Mouse (Mus musculus) midbrain, postnatal 0 days (tissue): ENCODE measurements around the gene Mrm2. TPM values are rescaled to one million over a fixed set of nuclear protein-coding genes. Genes with fewer than 3 reads are reported as not detected.

Experiments used
- ATAC-seq: fragments of 200-750 bp; cut with Nextera tagmentation; 2 replicates; pipeline ENCODE4 v1.8.0; 2017; ENCODE audit warnings: moderate number of reproducible peaks, mild to moderate bottlenecking, moderate TSS enrichment, moderate library complexity; ENCODE audit not compliant: low FRiP score
- DNase-seq: peaks from one replicate; pipeline ENCODE4 v3.0.0-alpha.2; 2015; ENCODE audit warnings: low spot score
- H3K27ac ChIP-seq: fragments of 300-500 bp; sonication (generic); 2 replicates; pipeline ENCODE4 v1.5.1; 2014; ENCODE audit warnings: low read depth, mild to moderate bottlenecking, low read length, mixed read lengths
- H3K27me3 ChIP-seq: fragments of 300-500 bp; sonication (generic); 2 replicates; pipeline ENCODE4 v1.6.1; 2014; ENCODE audit warnings: low read length, control low read depth, mixed read lengths; ENCODE audit not compliant: insufficient read depth
- H3K36me3 ChIP-seq: fragments of 300-500 bp; sonication (generic); 2 replicates; pipeline ENCODE4 v1.6.1; 2014; ENCODE audit warnings: low read length, control low read depth, mixed read lengths; ENCODE audit not compliant: insufficient read depth
- H3K4me1 ChIP-seq: fragments of 300-500 bp; sonication (generic); 2 replicates; pipeline ENCODE4 v1.6.1; 2014; ENCODE audit warnings: mild to moderate bottlenecking, control low read depth, antibody characterized with exemption, low read length, mixed read lengths; ENCODE audit not compliant: insufficient read depth
- H3K4me2 ChIP-seq: fragments of 300-500 bp; sonication (generic); 2 replicates; pipeline ENCODE4 v1.6.1; 2014; ENCODE audit warnings: low read depth, mild to moderate bottlenecking, low read length, mixed read lengths; ENCODE audit not compliant: poor library complexity, severe bottlenecking
- H3K4me3 ChIP-seq: fragments of 300-500 bp; sonication (generic); 2 replicates; pipeline ENCODE4 v1.5.1; 2014; ENCODE audit warnings: low read depth, mild to moderate bottlenecking, low read length, moderate library complexity
- H3K9ac ChIP-seq: fragments of 300-500 bp; sonication (generic); replicated peaks from 2 replicates; pipeline ENCODE4 v1.6.1; 2014; ENCODE audit warnings: mild to moderate bottlenecking, low read length, moderate library complexity, mixed read lengths; ENCODE audit not compliant: poor library complexity, severe bottlenecking
- H3K9me3 ChIP-seq: fragments of 300-500 bp; sonication (generic); 2 replicates; pipeline ENCODE4 v1.6.1; 2016; ENCODE audit warnings: low read length, control low read depth
- CTCF ChIP-seq: IDR thresholded peaks from 2 replicates; pipeline ENCODE4 v1.5.1; 2016; ENCODE audit warnings: antibody characterized with exemption, mild to moderate bottlenecking
- WGBS: fragments of 180-500 bp; shearing (Covaris S2); extraction: QIAGEN DNeasy Blood & Tissue Kit; methylation state at CpG from one replicate; pipeline ENCODE4 v1.1.7; 2014; 5-methylcytosine and 5-hydroxymethylcytosine counted together
- polyA plus RNA-seq: library from polyadenylated mRNA; unstranded; fragments of >200 nt; fragmentation: Nextera tagmentation; extraction: Ambion mirVana; gene quantifications from 2 replicates; pipeline ENCODE4 v1.2.1, GENCODE M21; 2015
- total RNA-seq: library from RNA; depleted of rRNA; stranded (reverse); fragments of >200 nt; gene quantifications from 2 replicates; pipeline ENCODE4 v1.2.3, GENCODE M21; 2014; rRNA removed

Gene Mrm2
- 9.9 and 15.1 TPM in 2 replicates for total RNA-seq
- 14.7 and 16.2 TPM in 2 replicates for polyA plus RNA-seq

DNA sequence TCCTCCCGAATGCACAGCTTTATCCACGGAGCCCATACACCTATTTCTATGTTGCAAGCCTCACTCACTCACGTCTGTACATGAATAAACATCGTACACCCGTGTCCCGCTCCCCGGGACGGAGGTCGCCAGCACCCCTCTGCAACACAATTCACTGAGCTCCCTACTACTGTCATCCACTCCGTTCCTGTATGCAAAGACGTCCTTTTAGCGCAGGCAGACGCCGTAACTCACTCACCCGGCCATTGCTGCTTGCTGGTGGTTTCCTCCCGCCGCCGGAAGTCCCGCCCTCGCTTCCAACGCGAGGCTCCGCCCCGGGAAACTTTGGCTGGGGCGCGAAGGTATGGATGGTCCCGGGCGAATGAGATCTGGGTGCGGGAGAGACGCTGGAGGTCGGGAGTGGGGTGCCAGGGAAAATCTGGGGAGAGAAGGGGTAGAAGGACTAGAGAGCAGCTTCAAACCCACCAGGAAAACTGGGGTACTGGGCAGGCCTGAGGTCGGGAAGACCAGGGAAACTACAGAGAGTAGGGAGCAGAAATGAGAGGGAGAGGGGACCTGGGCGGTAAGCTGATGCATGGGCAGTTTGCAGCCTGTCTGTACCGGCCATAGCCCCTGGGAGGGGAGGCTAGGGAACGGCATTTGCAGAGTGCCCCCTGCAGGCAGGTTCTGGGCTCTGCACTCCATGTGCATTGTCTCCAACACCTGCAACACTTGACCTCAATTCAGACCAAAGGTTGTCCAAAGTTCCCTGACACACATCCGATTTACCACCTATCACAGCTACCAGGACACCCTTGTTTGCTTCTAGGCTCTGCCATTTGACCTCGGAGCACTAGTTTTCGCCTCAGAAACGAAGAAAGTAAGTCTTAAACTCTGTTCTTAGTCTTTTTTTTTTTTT lies at the start of gene Mrm2:
Gene Mrm2 (minus strand): TSS at position 284 of the 898 bp plus-strand sequence.
- peak; percentile 74 for ATAC-seq
- Histone ChIP-seq H3K27ac (peak within 1 kb of the TSS; percentile 73), H3K9me3 (no peaks in the 10 kb centered on the region), H3K4me1 (peaks cover 7% of the 10 kb centered on the region), H3K9ac (peak within 1 kb of the TSS; percentile 68), H3K36me3 (peaks cover 10% of the 10 kb centered on the region), H3K4me2 (peak within 1 kb of the TSS; percentile 88), H3K4me3 (peak within 1 kb of the TSS; percentile 52), H3K27me3 (no peaks in the 10 kb centered on the region)
- peak; percentile 79 for TF ChIP-seq CTCF
- WGBS = 1% methylated on average over 39 of the region's 39 CpGs
- DNase-seq = peak; percentile 72

DNA sequence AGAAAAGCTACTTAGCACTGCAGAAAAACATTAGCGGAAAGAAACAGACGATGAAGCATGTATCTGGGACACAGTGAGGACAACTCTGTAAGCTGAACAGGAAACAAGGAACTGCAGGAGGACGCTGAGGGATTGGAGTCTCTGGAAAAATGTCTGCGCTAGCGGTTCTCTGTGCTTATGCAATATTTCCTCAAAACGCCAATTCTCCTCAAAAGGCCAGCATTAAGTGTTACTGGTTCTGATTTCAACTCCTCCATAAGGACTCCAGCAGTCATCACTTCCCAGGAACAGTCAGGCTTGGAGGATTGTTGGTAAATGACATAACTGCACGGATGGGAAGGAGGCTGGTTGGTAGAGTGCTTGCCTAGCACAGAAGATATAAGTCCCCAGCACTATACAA lies 49.5 kb upstream of the Mrm2 start:
- no peaks in the 10 kb centered on the region for H3K27me3 ChIP-seq
- no peak overlapping the region for H3K27ac ChIP-seq
- H3K4me1 ChIP-seq = no peaks in the 10 kb centered on the region
- no peak for ATAC-seq
- no peak for TF ChIP-seq CTCF
- DNase-seq = no peak
- no peaks in the 10 kb centered on the region for H3K36me3 ChIP-seq
- H3K9me3 ChIP-seq = no peaks in the 10 kb centered on the region
- H3K9ac ChIP-seq = no peak overlapping the region
- H3K4me3 ChIP-seq = no peak overlapping the region
- 90% methylated on average over 7 of the region's 7 CpGs for WGBS
- no peak overlapping the region for H3K4me2 ChIP-seq

DNA sequence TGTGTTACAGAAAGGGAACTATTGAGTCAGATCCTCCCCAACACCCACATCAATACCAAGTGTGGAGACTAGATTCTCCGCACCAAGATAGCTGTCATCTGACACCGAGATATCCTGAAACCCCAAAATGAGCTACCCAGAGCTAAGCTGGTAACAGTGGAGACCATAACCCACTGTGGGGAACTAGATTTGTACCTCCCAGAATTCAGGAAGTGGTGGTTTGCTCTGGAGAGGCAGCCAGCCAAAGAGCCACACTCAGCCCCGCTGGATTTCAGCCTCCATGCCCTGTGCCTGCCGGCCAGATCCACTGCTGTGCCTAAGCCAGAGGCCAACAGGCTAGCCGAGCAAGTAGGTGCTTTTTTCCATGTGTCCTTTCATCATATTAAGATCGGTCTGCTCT lies 47.6 kb upstream of the Mrm2 start:
- 74% methylated on average over 6 of the region's 6 CpGs for WGBS
- no peak overlapping the region for H3K4me3 ChIP-seq
- H3K4me2 ChIP-seq = no peak overlapping the region
- no peaks in the 10 kb centered on the region for H3K36me3 ChIP-seq
- no peak for ATAC-seq
- no peaks in the 10 kb centered on the region for H3K27me3 ChIP-seq
- H3K9me3 ChIP-seq = no peaks in the 10 kb centered on the region
- H3K27ac ChIP-seq = no peak overlapping the region
- no peaks in the 10 kb centered on the region for H3K4me1 ChIP-seq
- H3K9ac ChIP-seq = no peak overlapping the region
- no peak for DNase-seq
- no peak for TF ChIP-seq CTCF

DNA sequence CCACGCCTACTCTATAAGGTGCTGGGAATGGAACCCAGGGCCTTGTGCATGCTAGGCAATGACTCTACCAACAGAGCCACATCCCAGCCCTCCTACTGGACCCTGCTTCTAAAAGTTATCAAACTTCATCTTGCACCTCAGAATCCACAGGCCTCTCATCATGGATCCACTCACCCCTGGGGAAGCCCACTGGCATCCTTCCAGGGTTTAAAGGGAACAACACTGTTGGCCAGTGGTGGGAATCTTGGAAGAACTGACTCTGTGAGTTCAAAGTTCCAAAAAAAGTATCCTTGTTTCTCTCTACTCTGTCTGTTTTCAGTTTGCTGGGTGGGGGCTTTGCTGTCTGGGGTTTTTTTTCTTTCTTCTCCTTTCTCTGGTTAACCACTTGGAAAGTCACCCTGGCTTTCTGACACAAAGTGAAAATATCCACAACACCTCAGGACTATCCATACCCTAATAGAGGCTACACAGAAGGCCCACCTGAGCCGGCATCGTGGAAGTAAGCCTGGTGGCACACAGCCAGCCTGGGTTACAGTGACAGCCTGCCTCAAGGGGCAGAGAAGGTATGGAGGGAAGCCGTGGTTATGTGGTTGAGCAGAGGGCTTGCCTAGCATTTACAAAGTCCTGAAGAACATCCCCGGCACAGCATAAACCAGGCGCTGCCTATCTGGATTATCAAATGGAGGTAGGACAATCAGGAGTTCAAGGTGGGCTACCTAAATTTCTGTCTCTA lies 46.6 kb upstream of the Mrm2 start:
- DNase-seq = no peak
- H3K9me3 ChIP-seq = no peaks in the 10 kb centered on the region
- 92% methylated on average over 6 of the region's 6 CpGs for WGBS
- no peaks in the 10 kb centered on the region for H3K36me3 ChIP-seq
- H3K4me3 ChIP-seq = no peak overlapping the region
- ATAC-seq = no peak
- H3K4me2 ChIP-seq = no peak overlapping the region
- no peaks in the 10 kb centered on the region for H3K4me1 ChIP-seq
- no peak for TF ChIP-seq CTCF
- H3K27me3 ChIP-seq = no peaks in the 10 kb centered on the region
- no peak overlapping the region for H3K27ac ChIP-seq
- H3K9ac ChIP-seq = no peak overlapping the region

DNA sequence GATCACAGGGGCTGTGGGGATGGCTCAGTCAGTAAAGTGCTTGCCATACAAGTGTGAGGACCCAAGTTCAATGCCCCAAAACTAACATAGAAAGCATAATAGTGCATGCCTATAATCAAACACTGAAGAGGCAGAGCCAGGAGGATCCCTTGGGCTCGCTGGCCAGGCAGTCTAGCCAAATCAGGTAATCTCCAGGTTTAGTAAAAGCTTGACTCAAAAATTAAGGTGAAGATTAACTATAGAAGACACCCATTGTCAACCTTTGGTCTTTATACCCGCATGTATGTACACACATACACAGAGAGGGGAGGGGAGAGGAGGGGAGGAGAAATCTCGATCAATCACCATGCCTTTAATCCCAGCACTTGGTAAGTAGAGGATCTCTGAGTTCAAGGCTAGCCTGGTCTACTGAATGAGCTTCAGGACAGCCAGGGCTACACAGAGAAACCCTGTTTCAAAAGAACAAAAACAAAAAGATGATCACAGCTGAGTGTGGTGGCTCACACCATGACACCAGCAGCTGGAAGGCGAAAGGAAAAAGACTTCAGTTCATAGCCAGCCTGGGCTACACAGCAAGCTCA lies 43.6 kb upstream of the Mrm2 start:
- no peak overlapping the region for H3K4me2 ChIP-seq
- no peak for DNase-seq
- H3K9me3 ChIP-seq = no peaks in the 10 kb centered on the region
- no peaks in the 10 kb centered on the region for H3K36me3 ChIP-seq
- no peaks in the 10 kb centered on the region for H3K4me1 ChIP-seq
- WGBS = 90% methylated on average over 4 of the region's 4 CpGs
- no peak overlapping the region for H3K9ac ChIP-seq
- H3K27ac ChIP-seq = no peak overlapping the region
- TF ChIP-seq CTCF = no peak
- no peaks in the 10 kb centered on the region for H3K27me3 ChIP-seq
- no peak overlapping the region for H3K4me3 ChIP-seq
- ATAC-seq = no peak
